Mouse (Mus musculus) intestine, embryonic 14.5 days (tissue): Measurements from ENCODE around the gene Rmdn2. TPM values are rescaled to one million over a fixed set of nuclear protein-coding genes. Genes with fewer than 3 reads are reported as not detected.

Source experiments
- ATAC-seq: fragments of 200-750 bp; cut with Nextera tagmentation; replicated peaks from 2 replicates; pipeline ENCODE4 v1.8.0; 2017; ENCODE audit warnings: low read depth, moderate number of reproducible peaks, moderate TSS enrichment, moderate library complexity; ENCODE audit not compliant: low FRiP score, low TSS enrichment
- DNase-seq: peaks from one replicate; pipeline ENCODE4 v3.0.0-alpha.2; 2018; ENCODE audit warnings: low spot score
- H3K27ac ChIP-seq: fragments of 300-500 bp; sonication (generic); 2 replicates; pipeline ENCODE4 v1.5.1; 2014; ENCODE audit warnings: low read depth, mild to moderate bottlenecking, control low read depth
- H3K27me3 ChIP-seq: fragments of 300-500 bp; sonication (generic); replicated peaks from 2 replicates; pipeline ENCODE4 v1.6.1; 2014; ENCODE audit warnings: low read length, control low read depth; ENCODE audit not compliant: control insufficient read depth, insufficient read depth
- H3K36me3 ChIP-seq: fragments of 300-500 bp; sonication (generic); 2 replicates; pipeline ENCODE4 v1.6.1; 2014; ENCODE audit warnings: low read length, control low read depth; ENCODE audit not compliant: control insufficient read depth, insufficient read depth
- H3K4me1 ChIP-seq: fragments of 300-500 bp; sonication (generic); replicated peaks from 2 replicates; pipeline ENCODE4 v1.6.1; 2014; ENCODE audit warnings: low read length, control low read depth, mixed read lengths; ENCODE audit not compliant: control insufficient read depth, insufficient read depth
- H3K4me2 ChIP-seq: fragments of 300-500 bp; sonication (generic); 2 replicates; pipeline ENCODE4 v1.6.1; 2014; ENCODE audit warnings: low read length
- H3K4me3 ChIP-seq: fragments of 300-500 bp; sonication (generic); 2 replicates; pipeline ENCODE4 v1.5.1; 2014; ENCODE audit warnings: low read depth, low read length, control low read depth, mixed read lengths
- H3K9ac ChIP-seq: fragments of 300-500 bp; sonication (generic); 2 replicates; pipeline ENCODE4 v1.6.1; 2014; ENCODE audit warnings: mild to moderate bottlenecking, low read length
- H3K9me3 ChIP-seq: fragments of 300-500 bp; sonication (generic); 2 replicates; pipeline ENCODE4 v1.6.1; 2016; ENCODE audit warnings: low read length, control low read depth; ENCODE audit not compliant: control insufficient read depth
- WGBS: fragments of 180-500 bp; shearing (Covaris S2); extraction: QIAGEN DNeasy Blood & Tissue Kit; methylation state at CpG from one replicate; pipeline ENCODE4 v1.1.7; 2014; 5-methylcytosine and 5-hydroxymethylcytosine counted together
- polyA plus RNA-seq: library from polyadenylated mRNA; unstranded; fragments of >200 nt; fragmentation: Nextera tagmentation; extraction: Ambion mirVana; gene quantifications from 2 replicates; pipeline ENCODE4 v1.2.1, GENCODE M21; 2014

Gene Rmdn2
- polyA plus RNA-seq: 8.3 and 9.1 TPM in 2 replicates

DNA sequence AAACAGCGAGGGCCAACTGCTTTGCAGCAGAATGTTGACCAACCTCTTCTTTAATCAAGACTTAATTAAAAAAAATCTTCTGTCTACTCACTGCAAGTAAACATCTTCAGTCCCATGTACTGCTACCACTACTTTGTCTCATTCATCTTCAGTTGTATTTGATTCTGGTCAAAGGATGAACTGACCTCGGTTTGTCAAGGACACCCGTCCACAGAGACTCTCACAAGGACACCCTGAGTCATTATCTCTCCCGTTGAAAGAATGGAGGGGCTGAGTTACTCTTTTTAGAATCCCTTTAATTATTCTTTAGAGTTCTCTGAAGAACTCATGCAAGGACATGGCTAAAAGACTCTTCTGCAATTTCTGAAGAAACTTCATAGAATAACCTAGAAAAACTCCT, at the start of gene Rmdn2:
Gene Rmdn2, plus strand, starts transcription at position 319 of the 400 bp plus-strand sequence.
- H3K36me3 ChIP-seq: no peaks in the 10 kb centered on the region
- ATAC-seq: no peak
- no peak within 1 kb of the TSS for H3K27ac ChIP-seq

DNA sequence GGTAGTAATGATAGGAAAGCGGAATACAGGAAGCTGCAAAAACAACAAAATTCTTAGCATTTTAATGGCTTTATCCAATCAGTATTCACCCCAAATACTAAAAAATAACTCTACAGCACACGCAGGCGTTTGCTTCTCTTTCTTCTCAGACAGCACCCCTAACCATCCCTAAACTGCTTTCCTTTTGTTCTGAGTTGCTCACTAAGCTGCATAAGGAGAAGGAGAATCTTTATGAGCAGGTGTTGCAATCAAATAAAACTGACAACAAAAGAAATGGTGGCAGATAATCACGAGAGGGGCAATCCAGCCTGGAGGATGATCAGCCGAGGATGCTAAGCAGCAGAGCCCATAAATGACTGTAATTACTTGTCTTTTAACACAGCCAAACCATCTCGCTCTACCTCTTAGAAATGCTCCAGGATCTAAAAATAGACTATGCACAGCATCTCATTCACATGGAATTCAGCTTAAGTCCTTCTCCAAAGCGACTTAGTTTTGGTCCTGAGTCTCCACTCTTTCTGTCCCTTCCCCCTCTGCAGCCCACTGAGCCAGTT, 48.5 kb upstream of the Rmdn2 start:
- H3K9ac ChIP-seq: no peak overlapping the region
- H3K9me3 ChIP-seq: peaks cover 13% of the 10 kb centered on the region; the same call in 1 of the 2 replicates
- DNase-seq (no peak), ATAC-seq (no peak)
- WGBS: 48% methylated on average over 7 of the region's 7 CpGs
- no peaks in the 10 kb centered on the region for H3K4me1 ChIP-seq
- no peaks in the 10 kb centered on the region for H3K36me3 ChIP-seq
- no peaks in the 10 kb centered on the region for H3K27me3 ChIP-seq
- no peak overlapping the region for H3K27ac ChIP-seq
- no peak overlapping the region for H3K4me3 ChIP-seq
- no peak overlapping the region for H3K4me2 ChIP-seq

More for the DNA sequence above, at the start of gene Rmdn2:
- Histone ChIP-seq H3K4me1 (no peaks in the 10 kb centered on the region), H3K4me2 (no peak within 1 kb of the TSS), H3K9ac (no peak within 1 kb of the TSS), H3K9me3 (no peaks in the 10 kb centered on the region), H3K27me3 (0 out of 2 replicates have a peak, but pooled peaks cover 2% of the 10 kb centered on the region), H3K4me3 (no peak within 1 kb of the TSS)
- 83% methylated on average over 4 of the region's 4 CpGs for WGBS
- no peak for DNase-seq

DNA sequence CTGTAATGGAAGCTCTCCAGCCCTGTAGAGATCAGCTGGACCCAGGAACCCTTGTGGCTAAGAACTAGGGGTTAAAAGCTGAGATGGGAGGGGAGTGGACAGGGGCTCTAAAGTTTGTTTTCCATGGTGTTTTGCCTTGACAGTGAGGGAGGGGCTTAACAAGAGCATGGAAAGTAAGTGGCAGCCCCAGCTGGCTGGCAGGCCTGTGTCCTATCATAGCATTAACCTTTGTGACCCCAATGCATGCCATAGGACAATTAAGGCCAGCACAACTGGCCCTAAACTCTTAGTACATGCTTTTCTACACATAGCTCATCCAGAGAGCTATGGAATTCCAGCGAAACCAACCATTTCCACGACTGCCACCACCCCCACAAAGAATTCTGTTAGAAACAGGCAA, 47.9 kb upstream of the Rmdn2 start:
- H3K36me3 ChIP-seq: no peaks in the 10 kb centered on the region
- H3K27me3 ChIP-seq: no peaks in the 10 kb centered on the region
- ATAC-seq: no peak
- H3K4me3 ChIP-seq: no peak overlapping the region
- 31% methylated on average over 2 of the region's 2 CpGs for WGBS
- H3K4me1 ChIP-seq: no peaks in the 10 kb centered on the region
- H3K27ac ChIP-seq: no peak overlapping the region
- no peak overlapping the region for H3K9ac ChIP-seq
- no peak for DNase-seq
- peaks cover 13% of the 10 kb centered on the region; the same call in 1 of the 2 replicates for H3K9me3 ChIP-seq
- no peak overlapping the region for H3K4me2 ChIP-seq

DNA sequence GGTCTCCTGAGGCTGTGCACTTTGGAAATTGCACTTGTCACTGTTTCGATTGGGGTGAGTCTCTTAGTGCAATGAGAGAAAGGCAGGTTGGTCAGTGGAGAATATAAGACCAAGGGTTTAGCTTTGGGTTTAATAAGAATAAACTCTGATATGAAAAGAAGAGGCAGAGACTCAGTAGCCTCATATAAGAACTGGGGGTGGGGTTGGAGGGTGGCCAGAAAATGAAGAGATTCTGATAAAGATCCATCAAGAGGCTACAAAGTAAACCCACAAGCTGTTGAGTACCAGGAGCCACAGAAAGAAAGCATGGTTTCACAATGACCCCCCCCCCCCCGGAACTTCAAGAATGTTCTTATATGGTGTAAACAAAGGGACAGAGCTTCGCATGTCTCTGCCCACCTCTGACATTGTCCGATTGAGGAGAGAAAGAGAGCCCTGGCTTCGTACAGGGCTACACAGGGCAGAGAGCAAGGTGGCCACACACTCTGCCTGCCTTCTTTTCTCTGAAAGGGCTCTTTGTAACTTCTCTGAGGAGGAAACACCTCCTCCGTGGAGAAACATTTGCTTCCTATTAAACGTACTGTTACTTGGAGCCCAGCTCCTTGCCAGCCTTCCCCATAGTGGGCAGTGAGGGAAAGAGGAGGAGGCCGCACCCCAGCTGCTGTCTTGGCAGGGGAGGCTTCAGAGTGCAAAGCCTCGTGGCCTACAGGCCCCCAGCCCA, 46.3 kb upstream of the Rmdn2 start:
- H3K4me3 ChIP-seq: no peak overlapping the region
- no peak for DNase-seq
- no peaks in the 10 kb centered on the region for H3K36me3 ChIP-seq
- H3K27me3 ChIP-seq: no peaks in the 10 kb centered on the region
- peaks cover 4% of the 10 kb centered on the region; the same call in 1 of the 2 replicates for H3K9me3 ChIP-seq
- H3K4me2 ChIP-seq: no peak overlapping the region
- WGBS: 42% methylated on average over 9 of the region's 9 CpGs
- no peak overlapping the region for H3K27ac ChIP-seq
- no peak for ATAC-seq
- no peak overlapping the region for H3K9ac ChIP-seq
- H3K4me1 ChIP-seq: no peaks in the 10 kb centered on the region

DNA sequence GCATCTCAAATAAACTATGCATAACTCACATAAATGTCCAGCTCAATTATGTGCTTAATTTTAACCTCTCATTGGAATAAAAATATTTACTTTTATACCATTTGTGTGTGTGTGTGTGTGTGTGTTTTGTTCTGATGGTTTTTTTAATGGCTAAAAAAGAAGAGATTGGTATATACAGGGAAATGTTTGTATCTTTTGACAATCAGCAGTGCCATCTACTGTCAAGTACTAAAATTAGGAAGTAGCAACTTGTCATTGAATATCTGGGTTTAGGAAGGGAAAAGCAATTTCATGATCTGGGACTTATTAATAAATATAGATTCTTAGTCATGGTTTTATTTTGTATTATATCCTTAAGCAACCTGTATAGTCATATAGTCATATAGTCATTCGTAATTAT, 43.3 kb upstream of the Rmdn2 start:
- Histone ChIP-seq H3K4me3 (no peak overlapping the region), H3K9me3 (no peaks in the 10 kb centered on the region), H3K36me3 (no peaks in the 10 kb centered on the region), H3K4me2 (no peak overlapping the region), H3K27ac (no peak overlapping the region), H3K4me1 (no peaks in the 10 kb centered on the region), H3K27me3 (no peaks in the 10 kb centered on the region), H3K9ac (no peak overlapping the region)
- WGBS: 89% methylated on average over 1 of the region's 1 CpGs
- ATAC-seq: no peak
- no peak for DNase-seq

DNA sequence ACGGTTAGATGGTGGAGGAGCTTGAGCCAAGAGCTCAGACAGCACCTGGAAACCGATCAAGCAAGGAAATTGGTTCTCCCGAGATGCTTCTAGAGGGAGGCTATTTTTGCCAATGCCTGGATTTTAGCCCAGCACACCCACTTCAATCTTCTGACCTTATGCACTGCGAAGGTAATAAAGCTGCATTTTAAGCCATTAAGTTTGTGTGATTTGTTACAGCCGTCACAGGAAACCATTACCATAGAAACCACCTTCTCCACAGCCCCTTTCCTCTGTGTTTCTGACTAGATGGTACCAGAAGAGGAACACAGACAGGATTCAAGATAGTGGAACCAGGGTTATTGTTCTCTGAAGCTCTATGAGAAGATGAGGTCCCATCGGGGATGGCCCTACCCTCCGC, 33.3 kb upstream of the Rmdn2 start:
- 45% methylated on average over 7 of the region's 7 CpGs for WGBS
- ATAC-seq (0 out of 2 replicates have a peak, but pooled peaks have one; percentile 36), DNase-seq (no peak)
- Histone ChIP-seq H3K27ac (no peak overlapping the region), H3K9me3 (no peaks in the 10 kb centered on the region), H3K9ac (no peak overlapping the region), H3K4me2 (no peak overlapping the region), H3K27me3 (no peaks in the 10 kb centered on the region), H3K36me3 (no peaks in the 10 kb centered on the region), H3K4me1 (no peaks in the 10 kb centered on the region), H3K4me3 (no peak overlapping the region)

DNA sequence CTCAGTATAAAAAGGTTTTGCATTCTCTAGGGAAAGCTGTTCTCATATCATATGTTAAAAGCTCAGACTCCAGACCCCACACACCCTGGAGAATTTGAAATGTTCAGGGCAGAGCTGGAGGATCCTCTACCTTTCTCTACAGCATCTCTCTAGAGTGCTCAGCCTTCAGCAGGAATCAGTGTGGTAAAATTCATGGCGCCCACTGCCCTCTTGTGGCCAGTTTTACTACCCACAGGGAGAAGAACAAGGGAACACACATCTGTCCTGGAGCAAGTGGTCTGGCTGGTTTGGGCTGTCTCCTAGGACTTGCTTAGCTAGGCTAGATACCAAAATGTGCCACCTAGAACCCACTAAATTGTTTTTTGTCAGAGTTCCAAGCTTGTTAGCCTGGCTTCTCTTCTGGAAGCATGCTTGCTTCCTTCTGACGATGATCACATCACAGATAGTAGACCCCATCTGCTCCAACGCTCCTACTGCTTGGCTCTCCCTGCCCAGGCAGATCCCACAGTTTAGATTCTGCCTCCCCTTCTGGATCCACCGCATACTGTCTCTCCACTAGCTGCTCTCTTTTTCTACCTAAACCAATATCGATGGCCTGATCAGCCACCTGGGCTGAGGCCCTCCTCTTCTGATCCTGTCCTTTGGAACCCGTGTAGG, 31.3 kb upstream of the Rmdn2 start:
- no peak overlapping the region for H3K9ac ChIP-seq
- no peak overlapping the region for H3K4me3 ChIP-seq
- DNase-seq: peak; percentile 90
- H3K36me3 ChIP-seq: no peaks in the 10 kb centered on the region
- no peaks in the 10 kb centered on the region for H3K9me3 ChIP-seq
- H3K27me3 ChIP-seq: no peaks in the 10 kb centered on the region
- no peak overlapping the region for H3K4me2 ChIP-seq
- 59% methylated on average over 6 of the region's 6 CpGs for WGBS
- H3K4me1 ChIP-seq: no peaks in the 10 kb centered on the region
- no peak overlapping the region for H3K27ac ChIP-seq
- peak; percentile 80 for ATAC-seq

DNA sequence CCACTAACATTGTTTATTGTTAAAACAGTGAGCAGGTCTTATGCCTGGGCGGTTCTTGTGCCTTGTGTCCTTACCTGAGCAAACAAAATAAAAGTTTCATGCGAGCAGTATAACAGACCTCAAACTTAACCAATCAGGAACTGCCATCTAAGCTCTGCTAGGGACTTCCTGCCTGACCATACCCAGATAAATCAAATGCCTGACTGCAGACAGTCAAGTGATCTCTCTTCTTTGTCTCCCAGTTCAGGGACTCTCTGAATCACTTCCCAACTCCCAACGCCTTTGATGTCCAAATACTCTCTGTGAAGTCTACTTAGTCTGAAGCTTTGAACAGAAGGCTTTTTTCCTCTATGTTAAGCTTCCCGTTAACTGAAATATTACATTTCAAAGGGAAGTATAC, 28.2 kb upstream of the Rmdn2 start:
- WGBS: 46% methylated on average over 4 of the region's 4 CpGs
- H3K36me3 ChIP-seq: no peaks in the 10 kb centered on the region
- no peak overlapping the region for H3K27ac ChIP-seq
- H3K4me3 ChIP-seq: no peak overlapping the region
- no peak overlapping the region for H3K9ac ChIP-seq
- H3K4me1 ChIP-seq: no peaks in the 10 kb centered on the region
- no peak overlapping the region for H3K4me2 ChIP-seq
- H3K27me3 ChIP-seq: no peaks in the 10 kb centered on the region
- ATAC-seq (no peak), DNase-seq (no peak)
- H3K9me3 ChIP-seq: no peaks in the 10 kb centered on the region
